Mouse (Mus musculus): Measurements from ENCODE around the gene Dntt. TPM values are rescaled to one million over a fixed set of nuclear protein-coding genes. Genes with fewer than 3 reads are reported as not detected.

Dntt gene
- total and polyA plus RNA-seq, 2 experiments from 2014 or later, result 0.10 to 0.23 TPM

DNA sequence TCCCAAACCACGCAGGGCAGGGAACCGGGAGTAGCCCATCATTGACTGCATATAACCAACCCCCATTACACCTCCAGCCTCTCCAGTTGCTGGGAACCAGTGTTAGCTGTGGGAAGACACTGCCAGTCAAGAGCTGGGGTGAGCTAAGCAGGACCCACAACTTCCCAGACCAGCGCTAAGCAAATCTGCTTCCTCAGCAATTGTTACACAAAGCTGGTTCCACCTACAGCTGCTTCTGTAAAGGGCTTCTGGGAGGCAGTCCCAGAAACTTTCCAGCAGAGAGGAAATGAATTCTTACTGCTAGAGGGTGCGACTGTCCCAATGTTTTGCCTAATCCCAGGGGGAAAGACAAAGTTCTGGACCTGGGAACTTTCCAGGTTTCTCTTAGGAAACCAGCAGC lies 25.6 kb downstream of the Dntt start:
- no peak for ATAC-seq
- H3K9ac ChIP-seq, result no peak overlapping the region
- H3K27ac ChIP-seq (ENCODE audit: low read depth, low read length), result no peak overlapping the region
- no peak for TF ChIP-seq CTCF (IDR thresholded peaks at IDR 0.05; ENCODE audit: low read depth)
- H3K4me2 ChIP-seq (ENCODE audit: low read depth), result no peak overlapping the region
- H3K27me3 ChIP-seq (ENCODE audit: insufficient read depth, low read length), result no peaks in the 10 kb centered on the region
- H3K9me3 ChIP-seq (ENCODE audit: low read length), result no peaks in the 10 kb centered on the region
- H3K4me1 ChIP-seq (ENCODE audit: insufficient read depth), result no peaks in the 10 kb centered on the region
- WGBS, result 71% methylated on average over 4 of the region's 4 CpGs
- H3K36me3 ChIP-seq (ENCODE audit: insufficient read depth), result no peaks in the 10 kb centered on the region
- H3K4me3 ChIP-seq (ENCODE audit: low read depth, low read length), result no peak overlapping the region
- no peak for DNase-seq

DNA sequence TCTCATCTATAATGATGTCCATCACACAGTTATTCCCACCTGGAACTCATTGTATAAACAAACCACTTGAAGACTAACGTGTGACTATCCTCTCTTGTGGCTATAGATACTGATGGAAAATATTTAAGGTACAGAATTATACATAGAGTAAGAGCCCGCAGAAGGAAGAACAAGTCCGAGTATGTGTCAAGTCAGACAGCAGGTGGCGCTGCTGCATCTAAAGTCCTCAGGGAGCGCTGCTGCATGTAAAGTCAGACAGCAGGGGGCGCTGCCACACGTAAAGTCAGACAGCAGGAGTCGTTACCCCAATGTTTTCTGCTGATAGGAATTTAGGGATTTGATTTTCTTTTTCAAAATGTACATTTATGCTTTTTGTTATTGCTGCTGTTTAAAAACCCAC lies 42.4 kb downstream of the Dntt start:
- no peak overlapping the region for H3K9ac ChIP-seq

DNA sequence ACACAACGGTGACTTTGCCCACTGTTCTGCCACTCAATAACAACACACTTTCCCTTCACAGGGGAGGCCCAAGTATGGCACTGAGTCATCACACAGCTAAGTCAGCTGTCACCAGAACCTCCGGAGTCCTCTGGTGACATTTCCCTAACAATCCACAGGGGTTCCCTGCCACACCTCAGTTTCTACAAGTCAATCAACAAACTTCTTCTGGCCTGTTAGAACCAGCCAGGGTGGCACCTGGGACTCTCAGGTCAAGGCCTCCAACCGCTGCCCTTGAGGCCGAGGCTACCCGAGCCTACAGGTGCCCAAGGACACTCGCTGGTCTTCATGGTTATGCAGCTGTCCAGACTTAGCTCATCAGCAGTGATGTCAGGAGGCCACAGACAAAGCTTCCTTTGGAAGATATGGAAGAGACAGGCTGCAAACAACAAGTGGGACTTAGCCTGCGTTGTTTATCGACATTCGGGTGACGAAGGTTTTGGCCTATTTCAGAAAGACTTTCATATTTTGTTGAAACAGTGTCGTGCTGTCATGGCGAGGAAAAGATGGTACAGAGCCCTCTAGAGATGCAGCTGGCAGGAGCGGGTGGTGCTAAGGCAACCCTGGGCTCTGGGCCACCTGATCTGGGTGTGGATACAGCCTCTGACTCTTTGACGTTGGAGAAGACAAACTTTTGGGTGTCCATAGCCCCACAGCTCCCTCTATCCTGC lies 44.8 kb downstream of the Dntt start:
- H3K9me3 ChIP-seq (ENCODE audit: low read length), result no peaks in the 10 kb centered on the region
- no peak overlapping the region for H3K4me3 ChIP-seq (ENCODE audit: low read depth, low read length)
- H3K27me3 ChIP-seq (ENCODE audit: insufficient read depth, low read length), result no peaks in the 10 kb centered on the region
- ATAC-seq, result no peak
- WGBS, result 89% methylated on average over 14 of the region's 14 CpGs
- no peaks in the 10 kb centered on the region for H3K36me3 ChIP-seq (ENCODE audit: insufficient read depth)
- no peak overlapping the region for H3K4me2 ChIP-seq (ENCODE audit: low read depth)
- no peak overlapping the region for H3K9ac ChIP-seq
- no peak for TF ChIP-seq CTCF (IDR thresholded peaks at IDR 0.05; ENCODE audit: low read depth)
- H3K4me1 ChIP-seq (ENCODE audit: insufficient read depth), result no peaks in the 10 kb centered on the region
- H3K27ac ChIP-seq (ENCODE audit: low read depth, low read length), result no peak overlapping the region
- no peak for DNase-seq

More for the DNA sequence above, 42.4 kb downstream of the Dntt start:
- Histone ChIP-seq H3K27me3 (ENCODE audit: insufficient read depth, low read length) (no peaks in the 10 kb centered on the region), H3K27ac (ENCODE audit: low read depth, low read length) (no peak overlapping the region), H3K4me3 (ENCODE audit: low read depth, low read length) (no peak overlapping the region), H3K4me1 (ENCODE audit: insufficient read depth) (no peaks in the 10 kb centered on the region), H3K36me3 (ENCODE audit: insufficient read depth) (no peaks in the 10 kb centered on the region), H3K4me2 (ENCODE audit: low read depth) (no peak overlapping the region), H3K9me3 (ENCODE audit: low read length) (no peaks in the 10 kb centered on the region)
- TF ChIP-seq CTCF (IDR thresholded peaks at IDR 0.05; ENCODE audit: low read depth), result peak; percentile 99
- ATAC-seq, result peak; percentile 82
- 5% methylated on average over 8 of the region's 8 CpGs for WGBS
- DNase-seq, result peak; percentile 96

DNA sequence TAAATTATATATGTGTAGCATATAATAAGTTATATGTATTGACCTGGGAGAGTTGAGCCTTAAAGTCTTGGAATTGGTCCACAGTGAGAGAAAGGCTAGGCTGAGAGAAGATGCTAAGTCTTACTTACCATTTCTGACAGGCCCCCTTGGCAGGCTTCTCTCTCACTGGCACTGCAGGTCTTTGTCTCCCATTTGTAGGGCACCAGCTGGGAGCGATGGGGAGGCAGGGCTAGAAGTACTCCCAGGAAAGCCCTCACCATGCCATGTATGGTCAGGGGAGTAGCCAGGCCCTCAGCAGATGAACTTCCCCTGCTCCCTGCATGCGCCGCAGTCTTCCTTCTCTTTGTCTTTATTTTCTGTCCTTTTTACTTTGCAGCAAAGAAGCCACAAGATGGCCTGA lies 47.8 kb downstream of the Dntt start, which contains the start of gene Opalin:
TSS of gene Opalin (minus strand) at position 208 of the 400 bp plus-strand sequence.
- H3K4me1 ChIP-seq (ENCODE audit: insufficient read depth), result no peaks in the 10 kb centered on the region
- TF ChIP-seq CTCF (IDR thresholded peaks at IDR 0.05; ENCODE audit: low read depth), result no peak
- no peaks in the 10 kb centered on the region for H3K36me3 ChIP-seq (ENCODE audit: insufficient read depth)
- ATAC-seq (no peak; the same call in 1 of the 2 replicates), DNase-seq (no peak)
- WGBS, result 89% methylated on average over 3 of the region's 3 CpGs
- no peak within 1 kb of the TSS for H3K4me2 ChIP-seq (ENCODE audit: low read depth)
- H3K9ac ChIP-seq, result no peak within 1 kb of the TSS
- H3K27me3 ChIP-seq (ENCODE audit: insufficient read depth, low read length), result no peaks in the 10 kb centered on the region
- H3K27ac ChIP-seq (ENCODE audit: low read depth, low read length), result no peak within 1 kb of the TSS
- H3K4me3 ChIP-seq (ENCODE audit: low read depth, low read length), result no peak within 1 kb of the TSS
- no peaks in the 10 kb centered on the region for H3K9me3 ChIP-seq (ENCODE audit: low read length)

DNA sequence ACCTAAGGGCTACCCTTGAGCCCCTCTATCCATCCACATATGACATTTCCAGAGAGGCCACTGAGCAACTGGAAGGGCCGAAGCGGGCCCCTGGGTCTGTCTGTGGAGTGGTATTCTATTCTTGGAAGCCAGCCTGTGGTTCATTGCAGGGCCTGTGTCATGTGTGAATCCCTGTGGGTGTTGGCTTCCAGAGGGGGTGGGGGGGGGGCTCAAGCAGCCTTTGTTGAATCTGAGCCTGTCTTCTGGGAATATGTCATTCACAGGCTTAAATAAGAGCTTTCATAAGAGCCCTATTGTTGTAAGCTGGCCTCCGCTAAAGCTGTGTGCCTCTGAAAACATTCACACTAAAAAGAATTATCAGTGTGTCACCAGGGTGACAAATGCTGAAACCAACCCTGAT lies 52.5 kb downstream of the Dntt start:
- no peaks in the 10 kb centered on the region for H3K9me3 ChIP-seq (ENCODE audit: low read length)
- TF ChIP-seq CTCF (IDR thresholded peaks at IDR 0.05; ENCODE audit: low read depth), result no peak
- no peaks in the 10 kb centered on the region for H3K36me3 ChIP-seq (ENCODE audit: insufficient read depth)
- H3K4me3 ChIP-seq (ENCODE audit: low read depth, low read length), result no peak overlapping the region
- 0 out of 2 replicates have a peak, but pooled peaks cover 3% of the 10 kb centered on the region for H3K4me1 ChIP-seq (ENCODE audit: insufficient read depth)
- no peaks in the 10 kb centered on the region for H3K27me3 ChIP-seq (ENCODE audit: insufficient read depth, low read length)
- peak overlapping the region; percentile 57 for H3K27ac ChIP-seq (ENCODE audit: low read depth, low read length)
- DNase-seq (peak; percentile 34), ATAC-seq (peak; percentile 83)
- H3K4me2 ChIP-seq (ENCODE audit: low read depth), result no peak overlapping the region
- 26% methylated on average over 3 of the region's 3 CpGs for WGBS
- H3K9ac ChIP-seq, result no peak overlapping the region

DNA sequence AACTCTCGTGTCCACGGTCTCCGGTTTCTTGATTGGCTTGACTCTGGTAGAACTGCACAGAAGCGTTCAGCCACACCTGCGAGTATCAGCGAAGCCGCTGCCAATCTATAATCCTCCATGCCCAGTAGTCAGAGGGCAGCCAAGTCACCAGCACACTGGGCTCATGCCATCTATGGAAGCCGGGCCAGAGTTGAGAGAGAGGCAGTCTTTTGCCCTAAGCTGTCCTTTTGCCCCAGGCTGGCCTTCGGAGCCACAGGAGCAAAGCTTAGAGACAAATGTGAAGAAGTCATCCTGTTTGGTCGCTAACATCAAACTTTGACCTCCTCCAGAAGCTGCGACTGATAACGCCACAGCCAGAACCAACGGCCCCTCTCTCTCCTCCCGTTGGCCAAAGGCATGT lies 54.6 kb downstream of the Dntt start:
- WGBS, result 93% methylated on average over 14 of the region's 14 CpGs
- Histone ChIP-seq H3K4me1 (ENCODE audit: insufficient read depth) (0 out of 2 replicates have a peak, but pooled peaks cover 3% of the 10 kb centered on the region), H3K4me2 (ENCODE audit: low read depth) (no peak overlapping the region), H3K9me3 (ENCODE audit: low read length) (no peaks in the 10 kb centered on the region), H3K36me3 (ENCODE audit: insufficient read depth) (no peaks in the 10 kb centered on the region), H3K9ac (no peak overlapping the region), H3K27ac (ENCODE audit: low read depth, low read length) (no peak overlapping the region), H3K27me3 (ENCODE audit: insufficient read depth, low read length) (no peaks in the 10 kb centered on the region), H3K4me3 (ENCODE audit: low read depth, low read length) (no peak overlapping the region)
- DNase-seq, result no peak
- TF ChIP-seq CTCF (IDR thresholded peaks at IDR 0.05; ENCODE audit: low read depth), result no peak
- ATAC-seq, result no peak

DNA sequence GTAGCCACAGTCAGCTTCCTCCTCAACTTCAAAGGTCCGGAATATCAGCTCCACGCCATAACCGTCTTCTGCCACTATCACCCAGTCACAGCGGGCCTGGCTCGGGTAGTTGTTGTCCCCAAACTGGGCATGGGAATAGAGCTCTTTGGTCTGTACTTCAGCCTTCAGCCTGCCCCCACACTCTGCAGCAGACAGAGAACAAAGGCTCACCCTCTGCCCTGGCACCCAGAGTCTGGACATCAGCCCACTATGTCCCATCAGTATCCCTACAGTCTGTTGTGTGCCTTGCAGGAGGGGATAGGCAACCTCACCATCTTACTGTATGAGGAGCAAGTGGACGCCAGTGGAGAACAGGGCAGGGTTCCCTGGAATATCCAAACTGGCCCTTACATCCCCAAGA lies 57.2 kb downstream of the Dntt start:
- no peak overlapping the region for H3K4me3 ChIP-seq (ENCODE audit: low read depth, low read length)
- H3K27me3 ChIP-seq (ENCODE audit: insufficient read depth, low read length), result no peaks in the 10 kb centered on the region
- no peak overlapping the region for H3K27ac ChIP-seq (ENCODE audit: low read depth, low read length)
- H3K4me1 ChIP-seq (ENCODE audit: insufficient read depth), result 0 out of 2 replicates have a peak, but pooled peaks cover 3% of the 10 kb centered on the region
- WGBS, result 81% methylated on average over 6 of the region's 6 CpGs
- TF ChIP-seq CTCF (IDR thresholded peaks at IDR 0.05; ENCODE audit: low read depth), result no peak
- no peak overlapping the region for H3K9ac ChIP-seq
- no peak for ATAC-seq
- H3K36me3 ChIP-seq (ENCODE audit: insufficient read depth), result no peaks in the 10 kb centered on the region
- H3K9me3 ChIP-seq (ENCODE audit: low read length), result no peaks in the 10 kb centered on the region
- no peak overlapping the region for H3K4me2 ChIP-seq (ENCODE audit: low read depth)
- no peak for DNase-seq
